Comparison of ENCODE assay signal across 18 mouse cellular contexts in genomic region chr11:40434002-40434401, GRCm38 (mm10).
"Had no signal": no experiment of that assay in that cellular context is flagged by ENCODE, and none has a peak within 500 bp of the region (broad histone marks: within the 10 kb centered on the region; RNA-seq: fewer than 3 reads in every experiment).

No protein-coding gene starts in this region.

- DNase-seq: lung, adult 18-20 months; lung, embryonic 14.5 days; lung, postnatal 10 days; lung, postnatal 4 days; midbrain, embryonic 14.5 days; retina, postnatal 1 day; right cerebral cortex, adult 18-20 months; right cerebral cortex, postnatal 25 days; right cerebral cortex, postnatal 4 days; spleen, adult 18-20 months; thymus, adult 18-20 months; thymus, postnatal 14 days; thymus, postnatal 36 days had no signal

- H3K27me3 ChIP-seq: neural tube, embryonic 13.5 days; neural tube, embryonic 15.5 days had no signal

- H3K9ac ChIP-seq: lung, embryonic 14.5 days; neural tube, embryonic 13.5 days; neural tube, embryonic 15.5 days had no signal

- H3K9me3 ChIP-seq: midbrain, embryonic 10.5 days; neural tube, embryonic 15.5 days had no signal

- ATAC-seq: midbrain, embryonic 16.5 days had no signal

- H3K27ac ChIP-seq: midbrain, embryonic 10.5 days; neural tube, embryonic 13.5 days; neural tube, embryonic 15.5 days had no signal

- H3K4me2 ChIP-seq: lung, embryonic 14.5 days; neural tube, embryonic 13.5 days; neural tube, embryonic 15.5 days had no signal

- H3K36me3 ChIP-seq: midbrain, embryonic 10.5 days; neural tube, embryonic 13.5 days; neural tube, embryonic 15.5 days had no signal

- H3K4me1 ChIP-seq: neural tube, embryonic 13.5 days; neural tube, embryonic 15.5 days had no signal

- H3K4me3 ChIP-seq: midbrain, embryonic 10.5 days; myocyte; neural tube, embryonic 13.5 days; neural tube, embryonic 15.5 days had no signal
